Mouse (Mus musculus): ENCODE measurements around the gene Rnft2. TPM values are rescaled to one million over a fixed set of nuclear protein-coding genes. Genes with fewer than 3 reads are reported as not detected.
A peak's percentile ranks its signal among the peaks of the same experiment; 100 is the strongest.

The Rnft2 gene
- polyA plus RNA-seq, 1 experiment from 2014 or later: 2.4 TPM

DNA sequence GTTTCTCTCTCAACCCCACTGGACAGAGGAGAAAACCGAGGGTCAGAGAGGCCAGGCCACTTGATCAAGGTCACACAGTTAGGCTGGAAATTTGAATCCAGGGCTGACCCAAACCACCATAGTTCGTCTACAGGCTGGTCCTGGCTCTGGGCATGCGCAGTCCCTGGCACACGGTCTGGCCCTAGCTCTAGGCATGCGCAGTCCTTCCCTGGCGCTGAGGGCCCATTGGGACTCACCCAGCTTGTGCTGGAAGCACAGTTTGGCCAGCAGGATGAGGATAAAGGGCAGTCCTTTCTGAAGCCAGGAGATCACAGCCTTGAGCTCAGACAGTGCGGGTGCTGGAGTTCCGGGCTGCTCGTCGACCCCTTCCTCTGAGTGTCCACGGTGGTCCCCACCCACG lies 8.0 kb downstream of the Rnft2 start:
- H3K27ac ChIP-seq (ENCODE audit: low read depth, low read length): no peak overlapping the region
- H3K4me2 ChIP-seq: no peak overlapping the region
- WGBS (ENCODE audit: insufficient replicate concordance): 76% methylated on average over 12 of the region's 12 CpGs
- no peaks in the 10 kb centered on the region for H3K27me3 ChIP-seq (ENCODE audit: control insufficient read depth, insufficient read depth, low read length)
- no peaks in the 10 kb centered on the region; the same call in 1 of the 2 replicates for H3K4me1 ChIP-seq (ENCODE audit: control insufficient read depth, insufficient read depth, low read length)
- H3K4me3 ChIP-seq (ENCODE audit: low read depth, low read length): no peak overlapping the region
- H3K9ac ChIP-seq (ENCODE audit: low read depth, low read length): no peak overlapping the region
- no peaks in the 10 kb centered on the region for H3K36me3 ChIP-seq (ENCODE audit: control insufficient read depth, insufficient read depth, low read length)
- ATAC-seq (replicated peaks; ENCODE audit: insufficient number of reproducible peaks, low FRiP score, low TSS enrichment): no peak
- H3K9me3 ChIP-seq (replicated peaks; ENCODE audit: control insufficient read depth, low read length): no peaks in the 10 kb centered on the region

- no peaks in the 10 kb centered on the region for H3K9me3 ChIP-seq (replicated peaks; ENCODE audit: control insufficient read depth, low read length)
- no peak overlapping the region for H3K9ac ChIP-seq (ENCODE audit: low read depth, low read length)
- no peaks in the 10 kb centered on the region for H3K4me1 ChIP-seq (ENCODE audit: control insufficient read depth, insufficient read depth, low read length)
- H3K36me3 ChIP-seq (ENCODE audit: control insufficient read depth, insufficient read depth, low read length): no peaks in the 10 kb centered on the region
- no peak overlapping the region for H3K27ac ChIP-seq (ENCODE audit: low read depth, low read length)
- H3K4me2 ChIP-seq: no peak overlapping the region
- no peak for ATAC-seq (replicated peaks; ENCODE audit: insufficient number of reproducible peaks, low FRiP score, low TSS enrichment)
- WGBS (ENCODE audit: insufficient replicate concordance): 90% methylated on average over 13 of the region's 13 CpGs
- no peaks in the 10 kb centered on the region for H3K27me3 ChIP-seq (ENCODE audit: control insufficient read depth, insufficient read depth, low read length)
- H3K4me3 ChIP-seq (ENCODE audit: low read depth, low read length): no peak overlapping the region
Measured at GRCm38 (mm10) chr5:118230071-118230611, 14.8 kb downstream of the Rnft2 start.

DNA sequence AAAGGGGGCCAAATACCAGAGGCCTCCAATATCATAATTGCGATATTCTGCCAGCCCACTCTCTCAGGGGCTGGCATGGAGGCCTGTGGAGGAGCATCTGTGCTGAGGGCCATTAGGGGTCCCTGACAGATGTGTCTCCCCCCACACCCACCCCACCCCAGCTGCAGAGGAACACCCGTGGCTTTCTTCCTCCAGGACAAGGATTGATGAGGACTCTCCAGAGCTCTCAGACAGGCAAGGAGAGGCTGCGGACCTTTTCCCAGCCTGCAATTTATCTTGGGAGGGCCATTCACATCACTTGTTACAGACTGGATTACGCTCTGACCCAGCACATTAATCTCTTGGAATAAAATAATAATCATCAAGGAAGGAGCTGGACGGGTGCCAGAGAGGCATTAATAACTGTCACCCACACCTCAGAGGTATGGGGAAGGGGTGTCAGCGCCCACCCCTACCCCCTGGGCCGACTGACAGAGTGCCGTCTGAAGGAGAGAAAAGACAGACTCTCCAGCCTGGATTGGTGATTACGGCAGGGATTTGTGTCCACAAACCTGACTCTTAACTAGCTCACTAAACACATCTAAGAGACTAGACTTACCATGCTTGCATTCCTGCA lies 21.7 kb downstream of the Rnft2 start:
- H3K4me1 ChIP-seq (ENCODE audit: control insufficient read depth, insufficient read depth, low read length): no peaks in the 10 kb centered on the region
- WGBS (ENCODE audit: insufficient replicate concordance): 49% methylated on average over 9 of the region's 9 CpGs
- H3K36me3 ChIP-seq (ENCODE audit: control insufficient read depth, insufficient read depth, low read length): no peaks in the 10 kb centered on the region
- no peak overlapping the region for H3K4me2 ChIP-seq
- no peak overlapping the region for H3K27ac ChIP-seq (ENCODE audit: low read depth, low read length)
- no peaks in the 10 kb centered on the region for H3K9me3 ChIP-seq (replicated peaks; ENCODE audit: control insufficient read depth, low read length)
- H3K9ac ChIP-seq (ENCODE audit: low read depth, low read length): no peak overlapping the region
- H3K4me3 ChIP-seq (ENCODE audit: low read depth, low read length): no peak overlapping the region
- H3K27me3 ChIP-seq (ENCODE audit: control insufficient read depth, insufficient read depth, low read length): no peaks in the 10 kb centered on the region
- no peak for ATAC-seq (replicated peaks; ENCODE audit: insufficient number of reproducible peaks, low FRiP score, low TSS enrichment)

DNA sequence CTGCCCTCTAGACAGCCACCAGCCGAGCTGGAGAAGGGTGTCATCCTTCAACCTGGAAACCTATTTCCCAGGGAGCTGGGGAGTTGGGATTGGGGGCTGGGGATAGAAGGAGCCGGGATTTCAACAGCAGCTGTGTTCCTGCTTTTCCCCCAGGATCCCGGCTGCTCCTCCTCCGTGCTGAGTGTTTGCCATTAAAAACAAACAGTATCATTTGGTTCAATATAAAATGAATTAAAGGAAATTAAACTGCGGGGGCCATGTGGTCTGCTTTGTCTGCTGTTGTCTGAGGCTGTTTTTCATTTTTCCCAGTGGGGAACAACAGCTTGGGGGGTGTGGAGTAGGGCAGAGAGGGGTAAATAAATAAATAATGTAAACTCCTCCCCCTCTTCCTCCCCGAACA lies 27.5 kb downstream of the Rnft2 start:
- Histone ChIP-seq H3K9me3 (replicated peaks; ENCODE audit: control insufficient read depth, low read length) (no peaks in the 10 kb centered on the region), H3K4me3 (ENCODE audit: low read depth, low read length) (no peak overlapping the region), H3K27ac (ENCODE audit: low read depth, low read length) (no peak overlapping the region), H3K9ac (ENCODE audit: low read depth, low read length) (no peak overlapping the region), H3K27me3 (ENCODE audit: control insufficient read depth, insufficient read depth, low read length) (no peaks in the 10 kb centered on the region), H3K4me2 (no peak overlapping the region), H3K36me3 (ENCODE audit: control insufficient read depth, insufficient read depth, low read length) (no peaks in the 10 kb centered on the region), H3K4me1 (ENCODE audit: control insufficient read depth, insufficient read depth, low read length) (peaks cover 3% of the 10 kb centered on the region; the same call in 1 of the 2 replicates)
- 63% methylated on average over 6 of the region's 6 CpGs for WGBS (ENCODE audit: insufficient replicate concordance)
- no peak for ATAC-seq (replicated peaks; ENCODE audit: insufficient number of reproducible peaks, low FRiP score, low TSS enrichment)

DNA sequence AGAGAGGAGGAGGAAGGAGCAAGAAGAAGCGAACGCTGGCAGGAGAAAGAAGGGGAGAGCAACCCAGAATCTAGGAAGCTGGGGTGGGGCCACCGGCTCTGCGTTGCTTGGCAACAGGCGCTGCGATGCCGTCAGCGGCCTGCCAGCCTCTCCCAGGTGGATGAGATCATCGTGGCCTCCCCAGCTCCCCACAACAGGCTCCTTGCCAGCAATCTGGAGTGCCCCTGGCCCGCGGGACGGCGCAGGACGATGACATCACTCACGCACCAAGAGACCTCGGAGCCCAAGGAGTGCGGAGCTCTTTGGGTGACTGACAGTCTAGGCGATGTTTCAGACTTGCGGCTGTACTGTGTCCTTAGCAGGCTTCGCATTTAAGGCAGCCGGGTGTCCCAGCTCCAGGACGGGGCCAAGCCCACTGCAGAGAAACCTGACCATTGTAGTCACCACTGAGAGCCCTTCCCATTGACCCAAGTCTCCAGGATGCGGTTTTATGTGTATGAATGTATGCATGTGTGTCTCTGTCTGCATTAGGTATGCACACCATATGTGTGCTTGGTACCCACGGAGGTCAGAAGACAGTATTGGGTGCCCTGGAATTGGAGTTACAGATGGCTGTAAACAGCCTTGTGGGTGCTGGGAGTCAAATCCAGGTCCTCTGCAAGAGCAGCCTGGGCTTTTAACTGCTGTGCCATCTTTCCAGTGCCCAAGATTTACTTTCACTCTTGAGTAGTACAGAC lies 30.3 kb downstream of the Rnft2 start:
- H3K4me2 ChIP-seq: peak overlapping the region; percentile 73
- no peak overlapping the region for H3K27ac ChIP-seq (ENCODE audit: low read depth, low read length)
- H3K9me3 ChIP-seq (replicated peaks; ENCODE audit: control insufficient read depth, low read length): no peaks in the 10 kb centered on the region
- no peaks in the 10 kb centered on the region for H3K36me3 ChIP-seq (ENCODE audit: control insufficient read depth, insufficient read depth, low read length)
- peaks cover 3% of the 10 kb centered on the region; the same call in 1 of the 2 replicates for H3K4me1 ChIP-seq (ENCODE audit: control insufficient read depth, insufficient read depth, low read length)
- WGBS (ENCODE audit: insufficient replicate concordance): 9% methylated on average over 24 of the region's 24 CpGs
- ATAC-seq (replicated peaks; ENCODE audit: insufficient number of reproducible peaks, low FRiP score, low TSS enrichment): 0 out of 2 replicates have a peak, but pooled peaks have one; percentile 70
- no peaks in the 10 kb centered on the region for H3K27me3 ChIP-seq (ENCODE audit: control insufficient read depth, insufficient read depth, low read length)
- peak overlapping the region; percentile 53 for H3K9ac ChIP-seq (ENCODE audit: low read depth, low read length)
- H3K4me3 ChIP-seq (ENCODE audit: low read depth, low read length): peak overlapping the region; percentile 40

GRCm38 (mm10) chr5:118214012-118214411 lies 30.9 kb downstream of the Rnft2 start:
- peak overlapping the region; percentile 73 for H3K4me2 ChIP-seq
- H3K27me3 ChIP-seq (ENCODE audit: control insufficient read depth, insufficient read depth, low read length): no peaks in the 10 kb centered on the region
- WGBS (ENCODE audit: insufficient replicate concordance): 23% methylated on average over 5 of the region's 5 CpGs
- H3K27ac ChIP-seq (ENCODE audit: low read depth, low read length): no peak overlapping the region
- H3K4me3 ChIP-seq (ENCODE audit: low read depth, low read length): peak overlapping the region; percentile 40
- H3K4me1 ChIP-seq (ENCODE audit: control insufficient read depth, insufficient read depth, low read length): peaks cover 3% of the 10 kb centered on the region; the same call in 1 of the 2 replicates
- H3K36me3 ChIP-seq (ENCODE audit: control insufficient read depth, insufficient read depth, low read length): no peaks in the 10 kb centered on the region
- ATAC-seq (replicated peaks; ENCODE audit: insufficient number of reproducible peaks, low FRiP score, low TSS enrichment): no peak; the same call in 1 of the 2 replicates
- no peaks in the 10 kb centered on the region for H3K9me3 ChIP-seq (replicated peaks; ENCODE audit: control insufficient read depth, low read length)
- peak overlapping the region; percentile 53; the same call in 1 of the 2 replicates for H3K9ac ChIP-seq (ENCODE audit: low read depth, low read length)

DNA sequence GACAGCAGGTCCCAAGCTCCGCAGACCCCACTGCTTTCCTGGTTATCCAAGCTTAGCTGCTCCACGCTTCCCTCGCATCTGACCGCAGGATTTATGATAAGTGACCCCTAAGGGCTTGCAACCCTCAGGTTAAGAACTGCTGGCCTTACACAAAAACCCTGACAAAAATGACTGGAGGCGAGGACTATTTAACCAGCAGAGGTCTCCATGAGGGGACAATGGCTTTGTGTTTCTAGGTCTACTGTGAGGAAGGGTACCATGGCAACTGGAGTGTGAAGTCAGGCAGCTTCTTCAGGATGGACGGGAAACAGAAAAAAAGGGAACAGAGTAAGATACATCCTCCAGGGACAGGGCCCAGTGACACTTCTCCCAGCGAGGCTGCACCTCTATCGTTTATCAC lies 39.1 kb downstream of the Rnft2 start:
- Histone ChIP-seq H3K4me1 (ENCODE audit: control insufficient read depth, insufficient read depth, low read length) (no peaks in the 10 kb centered on the region), H3K9me3 (replicated peaks; ENCODE audit: control insufficient read depth, low read length) (no peaks in the 10 kb centered on the region), H3K4me2 (no peak overlapping the region), H3K27ac (ENCODE audit: low read depth, low read length) (no peak overlapping the region), H3K27me3 (ENCODE audit: control insufficient read depth, insufficient read depth, low read length) (no peaks in the 10 kb centered on the region), H3K36me3 (ENCODE audit: control insufficient read depth, insufficient read depth, low read length) (no peaks in the 10 kb centered on the region), H3K9ac (ENCODE audit: low read depth, low read length) (no peak overlapping the region), H3K4me3 (ENCODE audit: low read depth, low read length) (no peak overlapping the region)
- ATAC-seq (replicated peaks; ENCODE audit: insufficient number of reproducible peaks, low FRiP score, low TSS enrichment): no peak
- WGBS (ENCODE audit: insufficient replicate concordance): 78% methylated on average over 8 of the region's 8 CpGs

- no peak overlapping the region for H3K4me2 ChIP-seq
- no peaks in the 10 kb centered on the region for H3K9me3 ChIP-seq (replicated peaks; ENCODE audit: control insufficient read depth, low read length)
- no peaks in the 10 kb centered on the region for H3K36me3 ChIP-seq (ENCODE audit: control insufficient read depth, insufficient read depth, low read length)
- WGBS (ENCODE audit: insufficient replicate concordance): 77% methylated on average over 16 of the region's 16 CpGs
- no peak overlapping the region for H3K4me3 ChIP-seq (ENCODE audit: low read depth, low read length)
- no peak overlapping the region for H3K27ac ChIP-seq (ENCODE audit: low read depth, low read length)
- no peak for ATAC-seq (replicated peaks; ENCODE audit: insufficient number of reproducible peaks, low FRiP score, low TSS enrichment)
- H3K9ac ChIP-seq (ENCODE audit: low read depth, low read length): no peak overlapping the region
- H3K27me3 ChIP-seq (ENCODE audit: control insufficient read depth, insufficient read depth, low read length): no peaks in the 10 kb centered on the region
- H3K4me1 ChIP-seq (ENCODE audit: control insufficient read depth, insufficient read depth, low read length): no peaks in the 10 kb centered on the region
Measured at GRCm38 (mm10) chr5:118204675-118205440, 40.1 kb downstream of the Rnft2 start.

Measured in heart, embryonic 11.5 days (tissue).